Mouse (Mus musculus) cortical plate, adult 2 months (tissue): ENCODE results near the gene 1110051M20Rik.

Experiments
- CTCF ChIP-seq: fragments of 200-500 bp; IDR thresholded peaks from 2 replicates; pipeline ENCODE4 v1.5.1; 2011; ENCODE audit warnings: mild to moderate bottlenecking, control low read depth, low read length; ENCODE audit not compliant: insufficient read depth; ENCODE audit errors: extremely low read depth
- POLR2A ChIP-seq: fragments of 200-500 bp; IDR thresholded peaks from 2 replicates; pipeline ENCODE4 v1.6.1; 2011; ENCODE audit warnings: mild to moderate bottlenecking, low read length, control low read depth; ENCODE audit not compliant: insufficient read depth; ENCODE audit errors: extremely low read depth

DNA sequence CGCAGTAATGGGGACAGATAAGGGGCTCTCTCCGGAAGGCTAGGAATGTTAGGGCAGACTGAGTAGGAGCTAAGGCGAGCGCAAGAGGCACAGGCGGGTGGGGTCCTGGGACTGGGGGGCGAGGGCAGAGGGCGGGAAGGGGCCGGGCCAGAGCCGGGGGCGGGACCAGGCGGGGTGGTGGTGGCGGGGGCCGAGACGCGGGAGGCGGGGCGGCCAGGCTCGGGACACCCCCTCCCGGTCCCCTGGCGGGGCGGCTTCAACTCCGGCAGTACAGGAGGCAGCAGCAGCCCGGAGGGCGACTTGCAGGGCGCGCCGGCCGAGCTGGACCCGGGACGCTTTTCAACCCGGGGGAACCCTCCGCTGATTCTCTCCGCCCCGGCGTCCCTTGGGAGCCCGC lies 12.8 kb upstream of the 1110051M20Rik start, which contains the start of gene Lrp4:
- TF ChIP-seq CTCF (no peak), POLR2A (no peak)
